Mouse (Mus musculus): Measurements from ENCODE around the gene Dlg2. TPM values are rescaled to one million over a fixed set of nuclear protein-coding genes. Genes with fewer than 3 reads are reported as not detected.

Dlg2 gene
- polyA plus RNA-seq, 1 experiment from 2014 or later = 27.1 TPM

- Histone ChIP-seq H3K27ac (ENCODE audit: low read length) (no peak overlapping the region), H3K36me3 (ENCODE audit: control insufficient read depth, insufficient read depth, low read length) (no peaks in the 10 kb centered on the region), H3K4me3 (ENCODE audit: low read depth, low read length) (no peak overlapping the region), H3K9me3 (replicated peaks; ENCODE audit: control insufficient read depth, low read length, poor library complexity, severe bottlenecking) (no peaks in the 10 kb centered on the region), H3K4me2 (ENCODE audit: low read length) (no peak overlapping the region), H3K4me1 (ENCODE audit: control insufficient read depth, insufficient read depth, low read length) (no peaks in the 10 kb centered on the region), H3K27me3 (ENCODE audit: control insufficient read depth, insufficient read depth, low read depth, low read length) (no peaks in the 10 kb centered on the region), H3K9ac (ENCODE audit: low read depth, low read length) (no peak overlapping the region)
- no peak for ATAC-seq
These were observed 505.6 kb downstream of the Dlg2 start for GRCm38 (mm10) chr7:90982069-90982468.

- 52% methylated on average over 2 of the region's 2 CpGs for WGBS
- no peak overlapping the region for H3K9ac ChIP-seq (ENCODE audit: low read depth, low read length)
- H3K27ac ChIP-seq (ENCODE audit: low read length) = peak overlapping the region; percentile 23; the same call in 1 of the 2 replicates
- H3K4me1 ChIP-seq (ENCODE audit: control insufficient read depth, insufficient read depth, low read length) = peaks cover 3% of the 10 kb centered on the region; the same call in 1 of the 2 replicates
- H3K4me3 ChIP-seq (ENCODE audit: low read depth, low read length) = no peak overlapping the region
- H3K36me3 ChIP-seq (ENCODE audit: control insufficient read depth, insufficient read depth, low read length) = no peaks in the 10 kb centered on the region
- 0 out of 2 replicates have a peak, but pooled peaks have one; percentile 51 for ATAC-seq
- no peaks in the 10 kb centered on the region for H3K9me3 ChIP-seq (replicated peaks; ENCODE audit: control insufficient read depth, low read length, poor library complexity, severe bottlenecking)
- no peaks in the 10 kb centered on the region for H3K27me3 ChIP-seq (ENCODE audit: control insufficient read depth, insufficient read depth, low read depth, low read length)
- no peak overlapping the region for H3K4me2 ChIP-seq (ENCODE audit: low read length)
These were observed 534.2 kb downstream of the Dlg2 start for GRCm38 (mm10) chr7:91010655-91011054.

GRCm38 (mm10) chr7:91044998-91045741 is 568.7 kb downstream of the Dlg2 start:
- H3K9me3 ChIP-seq (replicated peaks; ENCODE audit: control insufficient read depth, low read length, poor library complexity, severe bottlenecking) = no peaks in the 10 kb centered on the region
- no peak for ATAC-seq
- H3K27ac ChIP-seq (ENCODE audit: low read length) = no peak overlapping the region
- no peak overlapping the region for H3K9ac ChIP-seq (ENCODE audit: low read depth, low read length)
- H3K27me3 ChIP-seq (ENCODE audit: control insufficient read depth, insufficient read depth, low read depth, low read length) = no peaks in the 10 kb centered on the region
- WGBS = 78% methylated on average over 4 of the region's 4 CpGs
- no peaks in the 10 kb centered on the region for H3K36me3 ChIP-seq (ENCODE audit: control insufficient read depth, insufficient read depth, low read length)
- no peak overlapping the region for H3K4me3 ChIP-seq (ENCODE audit: low read depth, low read length)
- H3K4me1 ChIP-seq (ENCODE audit: control insufficient read depth, insufficient read depth, low read length) = no peaks in the 10 kb centered on the region
- no peak overlapping the region for H3K4me2 ChIP-seq (ENCODE audit: low read length)

- no peaks in the 10 kb centered on the region for H3K9me3 ChIP-seq (replicated peaks; ENCODE audit: control insufficient read depth, low read length, poor library complexity, severe bottlenecking)
- H3K4me2 ChIP-seq (ENCODE audit: low read length) = no peak overlapping the region
- 84% methylated on average over 1 of the region's 1 CpGs for WGBS
- no peaks in the 10 kb centered on the region for H3K27me3 ChIP-seq (ENCODE audit: control insufficient read depth, insufficient read depth, low read depth, low read length)
- no peaks in the 10 kb centered on the region for H3K36me3 ChIP-seq (ENCODE audit: control insufficient read depth, insufficient read depth, low read length)
- H3K4me3 ChIP-seq (ENCODE audit: low read depth, low read length) = no peak overlapping the region
- H3K4me1 ChIP-seq (ENCODE audit: control insufficient read depth, insufficient read depth, low read length) = no peaks in the 10 kb centered on the region
- no peak overlapping the region for H3K9ac ChIP-seq (ENCODE audit: low read depth, low read length)
- no peak overlapping the region for H3K27ac ChIP-seq (ENCODE audit: low read length)
- no peak for ATAC-seq
These were observed 569.2 kb downstream of the Dlg2 start for GRCm38 (mm10) chr7:91045742-91046098.

- peak overlapping the region; percentile 53; the same call in 1 of the 2 replicates for H3K27ac ChIP-seq (ENCODE audit: low read length)
- peaks cover 9% of the 10 kb centered on the region; the same call in 1 of the 2 replicates for H3K4me1 ChIP-seq (ENCODE audit: control insufficient read depth, insufficient read depth, low read length)
- H3K9me3 ChIP-seq (replicated peaks; ENCODE audit: control insufficient read depth, low read length, poor library complexity, severe bottlenecking) = no peaks in the 10 kb centered on the region; the same call in 1 of the 2 replicates
- no peak overlapping the region for H3K9ac ChIP-seq (ENCODE audit: low read depth, low read length)
- no peak overlapping the region for H3K4me3 ChIP-seq (ENCODE audit: low read depth, low read length)
- 0 out of 2 replicates have a peak overlapping the region, but pooled peaks have one; percentile 20 for H3K4me2 ChIP-seq (ENCODE audit: low read length)
- 29% methylated on average over 12 of the region's 12 CpGs for WGBS
- H3K36me3 ChIP-seq (ENCODE audit: control insufficient read depth, insufficient read depth, low read length) = no peaks in the 10 kb centered on the region
- no peaks in the 10 kb centered on the region for H3K27me3 ChIP-seq (ENCODE audit: control insufficient read depth, insufficient read depth, low read depth, low read length)
- peak; percentile 95 for ATAC-seq
These were observed 587.0 kb downstream of the Dlg2 start for GRCm38 (mm10) chr7:91063297-91064040.

- Histone ChIP-seq H3K4me2 (ENCODE audit: low read length) (no peak overlapping the region), H3K9ac (ENCODE audit: low read depth, low read length) (no peak overlapping the region), H3K9me3 (replicated peaks; ENCODE audit: control insufficient read depth, low read length, poor library complexity, severe bottlenecking) (no peaks in the 10 kb centered on the region; the same call in 1 of the 2 replicates), H3K36me3 (ENCODE audit: control insufficient read depth, insufficient read depth, low read length) (no peaks in the 10 kb centered on the region), H3K27ac (ENCODE audit: low read length) (no peak overlapping the region), H3K27me3 (ENCODE audit: control insufficient read depth, insufficient read depth, low read depth, low read length) (no peaks in the 10 kb centered on the region), H3K4me1 (ENCODE audit: control insufficient read depth, insufficient read depth, low read length) (no peaks in the 10 kb centered on the region), H3K4me3 (ENCODE audit: low read depth, low read length) (no peak overlapping the region)
- no peak for ATAC-seq
- WGBS = 42% methylated on average over 9 of the region's 9 CpGs
These were observed 595.6 kb downstream of the Dlg2 start for GRCm38 (mm10) chr7:91071751-91072707.

- Histone ChIP-seq H3K4me2 (ENCODE audit: low read length) (no peak overlapping the region), H3K9ac (ENCODE audit: low read depth, low read length) (no peak overlapping the region), H3K4me1 (ENCODE audit: control insufficient read depth, insufficient read depth, low read length) (peaks cover 11% of the 10 kb centered on the region), H3K27ac (ENCODE audit: low read length) (no peak overlapping the region), H3K36me3 (ENCODE audit: control insufficient read depth, insufficient read depth, low read length) (no peaks in the 10 kb centered on the region), H3K27me3 (ENCODE audit: control insufficient read depth, insufficient read depth, low read depth, low read length) (no peaks in the 10 kb centered on the region), H3K9me3 (replicated peaks; ENCODE audit: control insufficient read depth, low read length, poor library complexity, severe bottlenecking) (no peaks in the 10 kb centered on the region), H3K4me3 (ENCODE audit: low read depth, low read length) (no peak overlapping the region)
- no peak for ATAC-seq
- 76% methylated on average over 2 of the region's 2 CpGs for WGBS
These were observed 609.6 kb downstream of the Dlg2 start for GRCm38 (mm10) chr7:91086071-91086470.

GRCm38 (mm10) chr7:91089211-91089930 is 612.9 kb downstream of the Dlg2 start:
- Histone ChIP-seq H3K9ac (ENCODE audit: low read depth, low read length) (no peak overlapping the region), H3K27me3 (ENCODE audit: control insufficient read depth, insufficient read depth, low read depth, low read length) (no peaks in the 10 kb centered on the region), H3K36me3 (ENCODE audit: control insufficient read depth, insufficient read depth, low read length) (no peaks in the 10 kb centered on the region), H3K4me1 (ENCODE audit: control insufficient read depth, insufficient read depth, low read length) (peaks cover 14% of the 10 kb centered on the region), H3K4me3 (ENCODE audit: low read depth, low read length) (peak overlapping the region; percentile 18; the same call in 1 of the 2 replicates), H3K4me2 (ENCODE audit: low read length) (peak overlapping the region; percentile 84), H3K9me3 (replicated peaks; ENCODE audit: control insufficient read depth, low read length, poor library complexity, severe bottlenecking) (no peaks in the 10 kb centered on the region), H3K27ac (ENCODE audit: low read length) (peak overlapping the region; percentile 68)
- WGBS = 26% methylated on average over 6 of the region's 6 CpGs
- peak; percentile 31; the same call in 1 of the 2 replicates for ATAC-seq

Data from midbrain, embryonic 16.5 days (tissue).